Mouse (Mus musculus): ENCODE measurements at regions not wholly inside any gene's neighbourhood (a gene's known extent, or its start where the extent isn't known, plus 50 kb on each side); places are given as distances from the start of the nearest gene placed in this dataset.

GRCm38 (mm10) chr15:68811041-68811440, 2310.3 kb upstream of the Lrrc6 start:
- in situ Hi-C loops (cut with MboI; ENCODE audit: unreplicated experiment in 2 of 2): no loop called here

GRCm38 (mm10) chr15:68810593-68810992, 2309.9 kb upstream of the Lrrc6 start:
- in situ Hi-C loops (cut with MboI; ENCODE audit: unreplicated experiment in 2 of 2): no loop called here

GRCm38 (mm10) chr15:68808175-68808574, 2307.5 kb upstream of the Lrrc6 start:
- in situ Hi-C loops (cut with MboI; ENCODE audit: unreplicated experiment in 2 of 2): no loop called here

- in situ Hi-C loops (cut with MboI; ENCODE audit: unreplicated experiment in 2 of 2): no loop called here
Observed at GRCm38 (mm10) chr15:68804254-68804653, 2303.5 kb upstream of the Lrrc6 start.

- in situ Hi-C loops (cut with MboI; ENCODE audit: unreplicated experiment in 2 of 2): no loop called here
Observed at GRCm38 (mm10) chr15:68801763-68802162, 2301.1 kb upstream of the Lrrc6 start.

GRCm38 (mm10) chr15:68797406-68797805, 2296.7 kb upstream of the Lrrc6 start:
- in situ Hi-C loops (cut with MboI; ENCODE audit: unreplicated experiment in 2 of 2): no loop called here

GRCm38 (mm10) chr15:68795239-68795960, 2294.7 kb upstream of the Lrrc6 start:
- in situ Hi-C loops (cut with MboI; ENCODE audit: unreplicated experiment in 2 of 2): no loop called here

GRCm38 (mm10) chr15:68759948-68760347, 2259.2 kb upstream of the Lrrc6 start:
- in situ Hi-C loops (cut with MboI; ENCODE audit: unreplicated experiment in 2 of 2): no loop called here

- in situ Hi-C loops (cut with MboI; ENCODE audit: unreplicated experiment in 2 of 2): no loop called here
Observed at GRCm38 (mm10) chr15:68755255-68755654, 2254.5 kb upstream of the Lrrc6 start.

- in situ Hi-C loops (cut with MboI; ENCODE audit: unreplicated experiment in 2 of 2): no loop called here
Observed at GRCm38 (mm10) chr15:68754834-68755233, 2254.1 kb upstream of the Lrrc6 start.

GRCm38 (mm10) chr15:68739344-68739743, 2238.6 kb upstream of the Lrrc6 start:
- in situ Hi-C loops (cut with MboI; ENCODE audit: unreplicated experiment in 2 of 2): no loop called here

- in situ Hi-C loops (cut with MboI; ENCODE audit: unreplicated experiment in 2 of 2): no loop called here
Observed at GRCm38 (mm10) chr15:68721250-68721649, 2220.5 kb upstream of the Lrrc6 start.

GRCm38 (mm10) chr15:68719486-68719885, 2218.8 kb upstream of the Lrrc6 start:
- in situ Hi-C loops (cut with MboI; ENCODE audit: unreplicated experiment in 2 of 2): no loop called here

- in situ Hi-C loops (cut with MboI; ENCODE audit: unreplicated experiment in 2 of 2): no loop called here
Observed at GRCm38 (mm10) chr15:68714337-68714736, 2213.6 kb upstream of the Lrrc6 start.

- in situ Hi-C loops (cut with MboI; ENCODE audit: unreplicated experiment in 2 of 2): no loop called here
Observed at GRCm38 (mm10) chr15:68707306-68707705, 2206.6 kb upstream of the Lrrc6 start.

GRCm38 (mm10) chr15:68695041-68695650, 2194.4 kb upstream of the Lrrc6 start:
- in situ Hi-C loops (cut with MboI; ENCODE audit: unreplicated experiment in 2 of 2): no loop called here

- in situ Hi-C loops (cut with MboI; ENCODE audit: unreplicated experiment in 2 of 2): no loop called here
Observed at GRCm38 (mm10) chr15:68667462-68667861, 2166.8 kb upstream of the Lrrc6 start.

GRCm38 (mm10) chr15:68665331-68665730, 2164.6 kb upstream of the Lrrc6 start:
- in situ Hi-C loops (cut with MboI; ENCODE audit: unreplicated experiment in 2 of 2): no loop called here

- in situ Hi-C loops (cut with MboI; ENCODE audit: unreplicated experiment in 2 of 2): no loop called here
Observed at GRCm38 (mm10) chr15:68656722-68657121, 2156.0 kb upstream of the Lrrc6 start.

GRCm38 (mm10) chr15:68655046-68655445, 2154.3 kb upstream of the Lrrc6 start:
- in situ Hi-C loops (cut with MboI; ENCODE audit: unreplicated experiment in 2 of 2): no loop called here

- in situ Hi-C loops (cut with MboI; ENCODE audit: unreplicated experiment in 2 of 2): no loop called here
Observed at GRCm38 (mm10) chr15:68650609-68651008, 2149.9 kb upstream of the Lrrc6 start.

- in situ Hi-C loops (cut with MboI; ENCODE audit: unreplicated experiment in 2 of 2): no loop called here
Observed at GRCm38 (mm10) chr15:68650033-68650432, 2149.3 kb upstream of the Lrrc6 start.

Measured in v-Abl transformed pro-B cells (cell line).